Mouse (Mus musculus): ENCODE measurements around the gene Tpm4. TPM values are rescaled to one million over a fixed set of nuclear protein-coding genes. Genes with fewer than 3 reads are reported as not detected.
"Not testable (repeated sequence)": the region's sequence is repeated elsewhere in the genome, so short reads cannot be mapped to it uniquely, and the experiment has no call there.

Tpm4 gene
- 214 and 253 TPM in 2 replicates for polyA plus RNA-seq (2015; fragmentation: Nextera tagmentation; extraction: Ambion mirVana)

GRCm38 (mm10) chr8:72134756-72135445 is at the start of gene Tpm4:
Tpm4 (plus strand) TSS chr8:72134975.
- peak within 1 kb of the TSS; percentile 85 for H3K9ac ChIP-seq (replicated peaks; ENCODE audit: low read depth, low read length)
- no peaks in the 10 kb centered on the region for H3K27me3 ChIP-seq (replicated peaks; ENCODE audit: control insufficient read depth, insufficient read depth, low read length)
- H3K9me3 ChIP-seq (ENCODE audit: control insufficient read depth, low read length) = no peaks in the 10 kb centered on the region
- H3K4me3 ChIP-seq (replicated peaks; ENCODE audit: low read length) = peak within 1 kb of the TSS; percentile 89
- H3K36me3 ChIP-seq (ENCODE audit: control insufficient read depth, insufficient read depth) = peaks cover 12% of the 10 kb centered on the region
- WGBS = 1% methylated on average over 41 of the region's 49 CpGs
- H3K27ac ChIP-seq (ENCODE audit: low read length) = peak within 1 kb of the TSS; percentile 86
- H3K4me1 ChIP-seq (replicated peaks; ENCODE audit: control insufficient read depth, insufficient read depth, low read length) = peaks cover 15% of the 10 kb centered on the region
- ATAC-seq = peak; percentile 72
- peak within 1 kb of the TSS; percentile 88 for H3K4me2 ChIP-seq (ENCODE audit: low read length)

GRCm38 (mm10) chr8:72087611-72088010 is 47.2 kb upstream of the Tpm4 start:
- not testable (repeated sequence) for H3K9me3 ChIP-seq (ENCODE audit: control insufficient read depth, low read length); ATAC-seq; H3K9ac ChIP-seq (replicated peaks; ENCODE audit: low read depth, low read length); H3K4me1 ChIP-seq (replicated peaks; ENCODE audit: control insufficient read depth, insufficient read depth, low read length); H3K27ac ChIP-seq (ENCODE audit: low read length); H3K4me2 ChIP-seq (ENCODE audit: low read length); H3K27me3 ChIP-seq (replicated peaks; ENCODE audit: control insufficient read depth, insufficient read depth, low read length); H3K36me3 ChIP-seq (ENCODE audit: control insufficient read depth, insufficient read depth); H3K4me3 ChIP-seq (replicated peaks; ENCODE audit: low read length)
- 87% methylated on average over 3 of the region's 3 CpGs for WGBS

GRCm38 (mm10) chr8:72096721-72097120 is 38.1 kb upstream of the Tpm4 start:
- not testable (repeated sequence) for H3K27ac ChIP-seq (ENCODE audit: low read length); H3K4me2 ChIP-seq (ENCODE audit: low read length); H3K4me3 ChIP-seq (replicated peaks; ENCODE audit: low read length)

GRCm38 (mm10) chr8:72099377-72100103 is 35.2 kb upstream of the Tpm4 start:
- 72% methylated on average over 6 of the region's 7 CpGs for WGBS
- not testable (repeated sequence) for H3K9me3 ChIP-seq (ENCODE audit: control insufficient read depth, low read length)

More at GRCm38 (mm10) chr8:72096721-72097120, 38.1 kb upstream of the Tpm4 start:
- not testable (repeated sequence) for H3K36me3 ChIP-seq (ENCODE audit: control insufficient read depth, insufficient read depth); H3K4me1 ChIP-seq (replicated peaks; ENCODE audit: control insufficient read depth, insufficient read depth, low read length); H3K27me3 ChIP-seq (replicated peaks; ENCODE audit: control insufficient read depth, insufficient read depth, low read length); H3K9me3 ChIP-seq (ENCODE audit: control insufficient read depth, low read length); H3K9ac ChIP-seq (replicated peaks; ENCODE audit: low read depth, low read length); ATAC-seq

GRCm38 (mm10) chr8:72105165-72105564 is 29.6 kb upstream of the Tpm4 start:
- no peak overlapping the region for H3K27ac ChIP-seq (ENCODE audit: low read length)
- 24% methylated on average over 4 of the region's 4 CpGs for whole genome bisulfite sequencing
- no peaks in the 10 kb centered on the region for H3K36me3 ChIP-seq (ENCODE audit: control insufficient read depth, insufficient read depth)
- H3K9me3 ChIP-seq (ENCODE audit: control insufficient read depth, low read length) = no peaks in the 10 kb centered on the region; the same call in 1 of the 2 replicates
- no peaks in the 10 kb centered on the region for H3K4me1 ChIP-seq (replicated peaks; ENCODE audit: control insufficient read depth, insufficient read depth, low read length)
- no peak for ATAC-seq
- H3K4me2 ChIP-seq (ENCODE audit: low read length) = no peak overlapping the region
- H3K27me3 ChIP-seq (replicated peaks; ENCODE audit: control insufficient read depth, insufficient read depth, low read length) = no peaks in the 10 kb centered on the region
- H3K4me3 ChIP-seq (replicated peaks; ENCODE audit: low read length) = no peak overlapping the region
- no peak overlapping the region for H3K9ac ChIP-seq (replicated peaks; ENCODE audit: low read depth, low read length)

More at GRCm38 (mm10) chr8:72099377-72100103, 35.2 kb upstream of the Tpm4 start:
- not testable (repeated sequence) for H3K4me3 ChIP-seq (replicated peaks; ENCODE audit: low read length); H3K9ac ChIP-seq (replicated peaks; ENCODE audit: low read depth, low read length); H3K27me3 ChIP-seq (replicated peaks; ENCODE audit: control insufficient read depth, insufficient read depth, low read length); ATAC-seq; H3K36me3 ChIP-seq (ENCODE audit: control insufficient read depth, insufficient read depth); H3K4me1 ChIP-seq (replicated peaks; ENCODE audit: control insufficient read depth, insufficient read depth, low read length); H3K27ac ChIP-seq (ENCODE audit: low read length); H3K4me2 ChIP-seq (ENCODE audit: low read length)

- Histone ChIP-seq H3K4me1 (replicated peaks; ENCODE audit: control insufficient read depth, insufficient read depth, low read length) (no peaks in the 10 kb centered on the region), H3K9me3 (ENCODE audit: control insufficient read depth, low read length) (no peaks in the 10 kb centered on the region; the same call in 1 of the 2 replicates), H3K36me3 (ENCODE audit: control insufficient read depth, insufficient read depth) (no peaks in the 10 kb centered on the region), H3K27ac (ENCODE audit: low read length) (no peak within 1 kb of the TSS), H3K9ac (replicated peaks; ENCODE audit: low read depth, low read length) (no peak within 1 kb of the TSS), H3K4me2 (ENCODE audit: low read length) (no peak within 1 kb of the TSS), H3K27me3 (replicated peaks; ENCODE audit: control insufficient read depth, insufficient read depth, low read length) (no peaks in the 10 kb centered on the region), H3K4me3 (replicated peaks; ENCODE audit: low read length) (no peak within 1 kb of the TSS)
- ATAC-seq = no peak
- WGBS = 94% methylated on average over 3 of the region's 3 CpGs
Observed at GRCm38 (mm10) chr8:72106740-72107139, 28.0 kb upstream of the Tpm4 start, which contains the start of gene Olfr374. Olfr374 (plus strand) TSS chr8:72107040.

- H3K36me3 ChIP-seq (ENCODE audit: control insufficient read depth, insufficient read depth) = no peaks in the 10 kb centered on the region
- 78% methylated on average over 6 of the region's 6 CpGs for WGBS
- H3K9ac ChIP-seq (replicated peaks; ENCODE audit: low read depth, low read length) = no peak overlapping the region
- H3K27me3 ChIP-seq (replicated peaks; ENCODE audit: control insufficient read depth, insufficient read depth, low read length) = no peaks in the 10 kb centered on the region
- no peak overlapping the region for H3K4me2 ChIP-seq (ENCODE audit: low read length)
- no peak overlapping the region for H3K27ac ChIP-seq (ENCODE audit: low read length)
- H3K4me3 ChIP-seq (replicated peaks; ENCODE audit: low read length) = no peak overlapping the region
- ATAC-seq = no peak
- no peaks in the 10 kb centered on the region for H3K4me1 ChIP-seq (replicated peaks; ENCODE audit: control insufficient read depth, insufficient read depth, low read length)
- no peaks in the 10 kb centered on the region for H3K9me3 ChIP-seq (ENCODE audit: control insufficient read depth, low read length)
Observed at GRCm38 (mm10) chr8:72110876-72111275, 23.9 kb upstream of the Tpm4 start.

GRCm38 (mm10) chr8:72112486-72112885 is 22.3 kb upstream of the Tpm4 start:
- H3K9me3 ChIP-seq (ENCODE audit: control insufficient read depth, low read length) = no peaks in the 10 kb centered on the region
- H3K9ac ChIP-seq (replicated peaks; ENCODE audit: low read depth, low read length) = no peak overlapping the region
- no peak for ATAC-seq
- no peak overlapping the region for H3K4me2 ChIP-seq (ENCODE audit: low read length)
- no peak overlapping the region for H3K4me3 ChIP-seq (replicated peaks; ENCODE audit: low read length)
- 72% methylated on average over 3 of the region's 3 CpGs for WGBS
- H3K36me3 ChIP-seq (ENCODE audit: control insufficient read depth, insufficient read depth) = no peaks in the 10 kb centered on the region
- H3K27ac ChIP-seq (ENCODE audit: low read length) = no peak overlapping the region
- H3K27me3 ChIP-seq (replicated peaks; ENCODE audit: control insufficient read depth, insufficient read depth, low read length) = no peaks in the 10 kb centered on the region
- H3K4me1 ChIP-seq (replicated peaks; ENCODE audit: control insufficient read depth, insufficient read depth, low read length) = no peaks in the 10 kb centered on the region

- Histone ChIP-seq H3K9ac (replicated peaks; ENCODE audit: low read depth, low read length) (no peak overlapping the region), H3K9me3 (ENCODE audit: control insufficient read depth, low read length) (no peaks in the 10 kb centered on the region), H3K36me3 (ENCODE audit: control insufficient read depth, insufficient read depth) (no peaks in the 10 kb centered on the region), H3K4me1 (replicated peaks; ENCODE audit: control insufficient read depth, insufficient read depth, low read length) (no peaks in the 10 kb centered on the region), H3K27ac (ENCODE audit: low read length) (no peak overlapping the region), H3K4me3 (replicated peaks; ENCODE audit: low read length) (no peak overlapping the region), H3K4me2 (ENCODE audit: low read length) (no peak overlapping the region), H3K27me3 (replicated peaks; ENCODE audit: control insufficient read depth, insufficient read depth, low read length) (no peaks in the 10 kb centered on the region)
- no peak for ATAC-seq
- 91% methylated on average over 2 of the region's 2 CpGs for WGBS
Observed at GRCm38 (mm10) chr8:72115202-72115601, 19.6 kb upstream of the Tpm4 start.

Measured in forebrain, embryonic 16.5 days (tissue).